Mouse (Mus musculus): ENCODE data around the gene Aamdc. TPM values are rescaled to one million over a fixed set of nuclear protein-coding genes. Genes with fewer than 3 reads are reported as not detected.

Aamdc gene
- polyA plus RNA-seq, 1 experiment from 2014 or later = 48.8 TPM

DNA sequence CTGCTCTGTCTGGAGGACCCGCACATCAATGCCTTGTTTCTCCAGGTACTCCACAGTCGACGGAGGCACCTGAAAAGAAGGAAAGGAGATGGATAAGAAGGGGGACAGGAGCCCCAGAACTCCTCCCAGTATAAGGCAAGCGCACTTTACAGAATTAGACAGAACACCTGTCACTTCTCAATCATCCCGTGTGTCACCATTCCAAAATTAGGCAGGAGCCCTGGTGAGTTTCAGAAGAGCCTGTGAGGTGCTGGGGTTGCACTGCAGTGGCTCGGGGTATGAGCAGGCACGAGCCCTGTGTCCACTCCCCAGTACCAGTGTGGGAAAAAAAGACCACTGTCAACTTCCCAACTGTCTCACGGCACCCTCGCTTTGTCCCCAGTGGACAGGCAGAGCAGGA, 28.6 kb downstream of the Aamdc start:
- Histone ChIP-seq H3K4me2 (ENCODE audit: low read length) (no peak overlapping the region), H3K9me3 (ENCODE audit: control insufficient read depth, low read length) (no peaks in the 10 kb centered on the region), H3K4me1 (replicated peaks; ENCODE audit: control insufficient read depth, insufficient read depth, low read length) (no peaks in the 10 kb centered on the region), H3K4me3 (ENCODE audit: low read depth, low read length) (no peak overlapping the region), H3K27ac (ENCODE audit: low read depth) (no peak overlapping the region), H3K27me3 (replicated peaks; ENCODE audit: control insufficient read depth, insufficient read depth, low read length) (no peaks in the 10 kb centered on the region), H3K9ac (ENCODE audit: low read length) (no peak overlapping the region), H3K36me3 (ENCODE audit: control insufficient read depth, insufficient read depth, low read length) (0 out of 2 replicates have a peak, but pooled peaks cover 3% of the 10 kb centered on the region)
- 93% methylated on average over 9 of the region's 9 CpGs for WGBS
- no peak for DNase-seq (ENCODE audit: low spot score)
- ATAC-seq (replicated peaks; ENCODE audit: low FRiP score, low TSS enrichment, low read depth) = no peak

DNA sequence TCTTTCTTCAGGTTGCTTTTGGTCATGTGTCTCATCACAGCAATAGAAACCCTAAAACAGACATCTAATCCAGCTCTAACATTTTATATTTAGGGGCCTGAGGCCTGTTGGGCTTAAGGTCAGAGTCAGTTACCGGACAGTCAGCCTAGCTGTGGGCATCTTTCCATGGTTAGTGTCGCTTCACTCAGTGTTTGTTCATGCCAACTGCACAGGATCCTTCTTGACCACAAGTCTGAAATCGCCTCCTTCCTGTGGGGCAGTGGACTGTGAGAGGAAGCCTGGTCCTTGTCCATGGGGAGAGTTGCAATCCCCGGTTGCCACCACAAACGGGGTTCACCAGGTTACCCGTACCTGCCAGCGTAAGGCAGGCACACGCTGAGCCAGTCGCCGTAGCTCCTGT, 30.0 kb downstream of the Aamdc start:
- Histone ChIP-seq H3K36me3 (ENCODE audit: control insufficient read depth, insufficient read depth, low read length) (0 out of 2 replicates have a peak, but pooled peaks cover 3% of the 10 kb centered on the region), H3K4me2 (ENCODE audit: low read length) (no peak overlapping the region), H3K4me3 (ENCODE audit: low read depth, low read length) (no peak overlapping the region), H3K9ac (ENCODE audit: low read length) (no peak overlapping the region), H3K27ac (ENCODE audit: low read depth) (no peak overlapping the region), H3K4me1 (replicated peaks; ENCODE audit: control insufficient read depth, insufficient read depth, low read length) (no peaks in the 10 kb centered on the region), H3K9me3 (ENCODE audit: control insufficient read depth, low read length) (no peaks in the 10 kb centered on the region), H3K27me3 (replicated peaks; ENCODE audit: control insufficient read depth, insufficient read depth, low read length) (no peaks in the 10 kb centered on the region)
- 93% methylated on average over 10 of the region's 10 CpGs for WGBS
- no peak for DNase-seq (ENCODE audit: low spot score)
- no peak for ATAC-seq (replicated peaks; ENCODE audit: low FRiP score, low TSS enrichment, low read depth)

DNA sequence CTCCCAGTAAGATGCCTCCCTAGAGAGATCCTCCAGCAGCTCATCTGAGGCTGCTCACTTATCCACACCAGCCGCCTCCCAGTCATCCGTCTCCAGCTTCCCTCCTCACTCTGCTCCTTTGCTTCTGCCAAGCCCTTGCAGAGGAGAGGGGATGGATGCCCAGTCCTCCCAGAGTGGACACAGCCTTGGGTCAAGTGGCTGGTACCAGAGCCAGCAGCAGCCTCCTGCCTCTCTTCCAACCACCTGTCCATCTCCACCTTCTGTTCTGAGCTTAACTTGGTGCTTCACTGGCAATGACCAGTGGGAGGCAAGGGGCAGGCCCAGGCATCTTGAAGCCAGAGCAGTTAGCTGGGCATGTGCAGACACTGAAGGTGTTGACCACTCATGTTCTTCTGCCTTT, 32.8 kb downstream of the Aamdc start:
- Histone ChIP-seq H3K36me3 (ENCODE audit: control insufficient read depth, insufficient read depth, low read length) (peaks cover 18% of the 10 kb centered on the region), H3K4me2 (ENCODE audit: low read length) (no peak overlapping the region), H3K27ac (ENCODE audit: low read depth) (no peak overlapping the region), H3K4me1 (replicated peaks; ENCODE audit: control insufficient read depth, insufficient read depth, low read length) (no peaks in the 10 kb centered on the region), H3K9ac (ENCODE audit: low read length) (no peak overlapping the region), H3K9me3 (ENCODE audit: control insufficient read depth, low read length) (0 out of 2 replicates have a peak, but pooled peaks cover 3% of the 10 kb centered on the region), H3K27me3 (replicated peaks; ENCODE audit: control insufficient read depth, insufficient read depth, low read length) (no peaks in the 10 kb centered on the region), H3K4me3 (ENCODE audit: low read depth, low read length) (no peak overlapping the region)
- DNase-seq (ENCODE audit: low spot score) (no peak), ATAC-seq (replicated peaks; ENCODE audit: low FRiP score, low TSS enrichment, low read depth) (no peak)
- WGBS = 89% methylated on average over 2 of the region's 2 CpGs

DNA sequence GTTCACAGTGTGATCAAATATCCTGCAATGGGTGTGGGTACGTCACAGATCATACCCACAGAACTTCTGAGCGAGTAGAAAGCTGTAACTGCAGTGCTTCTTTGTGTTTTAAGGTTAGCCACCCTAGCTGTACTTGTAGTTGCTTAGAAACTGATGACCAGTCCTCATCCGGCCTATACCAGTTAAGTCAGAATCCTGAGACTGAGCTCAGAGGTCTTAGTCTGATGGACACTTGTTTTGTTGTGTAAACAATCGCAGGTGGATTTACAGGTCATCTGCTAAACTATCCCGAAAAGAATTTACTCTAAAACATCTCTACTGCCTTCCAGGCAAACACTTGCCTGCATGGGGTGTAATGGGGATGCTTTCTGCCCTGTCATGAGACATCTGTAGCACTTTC, 42.7 kb downstream of the Aamdc start:
- H3K4me2 ChIP-seq (ENCODE audit: low read length) = no peak overlapping the region
- no peaks in the 10 kb centered on the region for H3K4me1 ChIP-seq (replicated peaks; ENCODE audit: control insufficient read depth, insufficient read depth, low read length)
- H3K27me3 ChIP-seq (replicated peaks; ENCODE audit: control insufficient read depth, insufficient read depth, low read length) = no peaks in the 10 kb centered on the region
- DNase-seq (ENCODE audit: low spot score) (no peak), ATAC-seq (replicated peaks; ENCODE audit: low FRiP score, low TSS enrichment, low read depth) (no peak)
- no peak overlapping the region for H3K4me3 ChIP-seq (ENCODE audit: low read depth, low read length)
- 89% methylated on average over 5 of the region's 5 CpGs for WGBS
- peaks cover 92% of the 10 kb centered on the region for H3K36me3 ChIP-seq (ENCODE audit: control insufficient read depth, insufficient read depth, low read length)
- H3K9me3 ChIP-seq (ENCODE audit: control insufficient read depth, low read length) = no peaks in the 10 kb centered on the region
- no peak overlapping the region for H3K27ac ChIP-seq (ENCODE audit: low read depth)
- H3K9ac ChIP-seq (ENCODE audit: low read length) = no peak overlapping the region

DNA sequence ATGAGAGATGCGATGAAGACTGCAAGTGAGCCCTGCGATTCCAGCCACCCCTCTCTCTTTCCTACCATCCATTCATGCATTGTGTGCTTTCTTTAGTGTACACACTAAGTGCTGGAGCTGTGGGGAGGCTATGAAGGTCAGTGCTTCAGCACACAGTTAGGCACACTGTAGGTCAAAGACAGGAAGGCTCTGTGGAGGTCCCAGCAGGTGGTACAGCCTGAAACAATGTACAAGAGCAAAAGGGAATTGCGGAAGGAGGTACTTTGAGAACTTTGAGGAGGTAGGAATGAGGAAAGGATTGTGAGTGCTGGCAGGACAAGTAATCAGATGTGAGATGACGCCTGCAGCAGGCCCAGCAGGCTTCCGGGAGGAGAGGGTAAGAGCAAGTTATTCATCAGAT, 43.8 kb downstream of the Aamdc start:
- 84% methylated on average over 5 of the region's 5 CpGs for WGBS
- Histone ChIP-seq H3K9me3 (ENCODE audit: control insufficient read depth, low read length) (no peaks in the 10 kb centered on the region), H3K36me3 (ENCODE audit: control insufficient read depth, insufficient read depth, low read length) (peaks cover 90% of the 10 kb centered on the region)

DNA sequence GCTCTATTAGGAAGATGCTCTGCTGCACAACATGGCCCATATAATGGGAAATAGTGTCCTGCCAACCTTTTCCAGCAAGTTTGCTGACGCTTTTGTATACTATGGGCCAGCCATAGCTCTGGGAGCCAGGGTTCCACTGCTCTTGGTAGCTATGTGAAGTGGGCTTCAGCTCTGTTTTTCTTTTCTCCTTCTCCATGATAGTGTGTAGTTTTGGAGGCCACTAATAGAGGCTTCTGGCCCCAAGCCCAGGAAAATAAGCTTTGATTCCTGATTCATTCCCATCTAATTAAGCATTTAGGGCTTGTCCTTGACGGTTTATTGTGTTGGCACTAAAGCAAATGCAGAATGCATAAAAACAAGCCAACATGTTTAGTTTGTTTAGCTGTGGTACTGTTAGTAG, 59.4 kb downstream of the Aamdc start:
- Histone ChIP-seq H3K9ac (ENCODE audit: low read length) (no peak overlapping the region), H3K4me3 (ENCODE audit: low read depth, low read length) (no peak overlapping the region), H3K4me1 (replicated peaks; ENCODE audit: control insufficient read depth, insufficient read depth, low read length) (no peaks in the 10 kb centered on the region), H3K27me3 (replicated peaks; ENCODE audit: control insufficient read depth, insufficient read depth, low read length) (no peaks in the 10 kb centered on the region), H3K36me3 (ENCODE audit: control insufficient read depth, insufficient read depth, low read length) (peaks cover 64% of the 10 kb centered on the region), H3K9me3 (ENCODE audit: control insufficient read depth, low read length) (no peaks in the 10 kb centered on the region), H3K27ac (ENCODE audit: low read depth) (no peak overlapping the region), H3K4me2 (ENCODE audit: low read length) (no peak overlapping the region)
- WGBS = 93% methylated on average over 2 of the region's 2 CpGs
- peak; percentile 33 for DNase-seq (ENCODE audit: low spot score)
- no peak for ATAC-seq (replicated peaks; ENCODE audit: low FRiP score, low TSS enrichment, low read depth)

More for the DNA sequence above, 43.8 kb downstream of the Aamdc start:
- no peak overlapping the region for H3K27ac ChIP-seq (ENCODE audit: low read depth)
- no peak overlapping the region for H3K4me3 ChIP-seq (ENCODE audit: low read depth, low read length)
- DNase-seq (ENCODE audit: low spot score) = no peak
- ATAC-seq (replicated peaks; ENCODE audit: low FRiP score, low TSS enrichment, low read depth) = no peak
- no peaks in the 10 kb centered on the region for H3K4me1 ChIP-seq (replicated peaks; ENCODE audit: control insufficient read depth, insufficient read depth, low read length)
- H3K27me3 ChIP-seq (replicated peaks; ENCODE audit: control insufficient read depth, insufficient read depth, low read length) = no peaks in the 10 kb centered on the region
- H3K4me2 ChIP-seq (ENCODE audit: low read length) = no peak overlapping the region
- no peak overlapping the region for H3K9ac ChIP-seq (ENCODE audit: low read length)

DNA sequence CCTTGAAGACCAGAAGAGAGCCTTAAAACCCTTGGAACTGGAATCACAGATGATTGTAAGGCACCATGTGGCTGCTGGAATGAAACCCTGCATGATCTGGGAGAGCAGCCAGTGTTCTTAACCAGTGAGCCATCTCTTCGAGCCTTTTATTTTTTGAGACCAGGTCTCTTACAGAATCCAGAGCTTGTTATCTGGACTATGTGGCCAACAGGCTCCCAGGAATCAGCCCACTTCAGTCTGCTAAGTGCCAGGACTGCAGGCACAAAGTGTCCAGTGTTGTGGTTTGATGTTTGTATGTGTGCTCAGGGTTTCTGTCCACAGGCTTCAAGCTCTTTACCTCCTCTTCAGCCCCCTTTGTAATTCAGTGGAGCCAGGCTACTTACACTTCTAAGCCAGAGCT, 64.5 kb downstream of the Aamdc start:
- Histone ChIP-seq H3K27ac (ENCODE audit: low read depth) (no peak overlapping the region), H3K9ac (ENCODE audit: low read length) (no peak overlapping the region), H3K4me2 (ENCODE audit: low read length) (no peak overlapping the region), H3K4me1 (replicated peaks; ENCODE audit: control insufficient read depth, insufficient read depth, low read length) (no peaks in the 10 kb centered on the region), H3K27me3 (replicated peaks; ENCODE audit: control insufficient read depth, insufficient read depth, low read length) (no peaks in the 10 kb centered on the region), H3K4me3 (ENCODE audit: low read depth, low read length) (no peak overlapping the region), H3K36me3 (ENCODE audit: control insufficient read depth, insufficient read depth, low read length) (peaks cover 92% of the 10 kb centered on the region), H3K9me3 (ENCODE audit: control insufficient read depth, low read length) (no peaks in the 10 kb centered on the region)
- no peak for ATAC-seq (replicated peaks; ENCODE audit: low FRiP score, low TSS enrichment, low read depth)
- peak; percentile 24 for DNase-seq (ENCODE audit: low spot score)
- WGBS = 96% methylated on average over 1 of the region's 1 CpGs

DNA sequence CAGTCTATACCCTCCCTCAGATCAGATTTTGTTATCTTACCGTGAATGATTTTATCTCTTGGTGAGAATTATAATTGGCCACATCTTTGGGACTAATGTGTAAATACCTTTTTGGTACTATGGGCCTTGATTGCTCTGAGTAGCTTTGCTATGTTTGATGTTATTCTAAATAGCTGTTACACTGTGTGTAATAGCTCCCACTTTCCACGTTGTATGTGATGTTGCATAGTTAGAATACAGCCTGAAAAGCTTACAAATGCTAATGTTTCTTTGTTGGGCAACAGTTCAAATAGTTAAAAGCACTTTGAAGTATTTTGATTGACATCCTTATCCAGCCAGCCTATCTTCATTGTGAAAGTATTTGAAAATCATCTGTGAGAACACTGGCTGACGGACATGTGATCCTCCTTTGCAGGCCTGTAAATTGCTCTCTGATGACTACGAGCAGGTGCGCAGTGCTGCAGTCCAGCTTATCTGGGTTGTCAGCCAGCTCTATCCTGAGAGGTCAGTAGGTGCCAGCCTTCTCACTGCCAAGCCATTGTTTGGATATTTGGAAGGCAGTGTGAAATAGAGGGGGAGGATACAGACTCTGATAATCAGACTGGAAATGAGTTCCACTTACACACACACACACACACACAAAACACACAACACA, 78.6 kb downstream of the Aamdc start:
- no peaks in the 10 kb centered on the region for H3K9me3 ChIP-seq (ENCODE audit: control insufficient read depth, low read length)
- no peak overlapping the region for H3K4me3 ChIP-seq (ENCODE audit: low read depth, low read length)
- H3K4me2 ChIP-seq (ENCODE audit: low read length) = no peak overlapping the region
- H3K36me3 ChIP-seq (ENCODE audit: control insufficient read depth, insufficient read depth, low read length) = peaks cover 38% of the 10 kb centered on the region
- no peak overlapping the region for H3K9ac ChIP-seq (ENCODE audit: low read length)
- H3K27ac ChIP-seq (ENCODE audit: low read depth) = no peak overlapping the region
- H3K27me3 ChIP-seq (replicated peaks; ENCODE audit: control insufficient read depth, insufficient read depth, low read length) = no peaks in the 10 kb centered on the region
- ATAC-seq (replicated peaks; ENCODE audit: low FRiP score, low TSS enrichment, low read depth) (no peak), DNase-seq (ENCODE audit: low spot score) (no peak)
- WGBS = 81% methylated on average over 5 of the region's 5 CpGs
- H3K4me1 ChIP-seq (replicated peaks; ENCODE audit: control insufficient read depth, insufficient read depth, low read length) = no peaks in the 10 kb centered on the region

Measured in intestine, embryonic 14.5 days (tissue).